Mouse (Mus musculus) small intestine, adult 2 months (tissue): ENCODE data around the gene Serinc4. TPM values are rescaled to one million over a fixed set of nuclear protein-coding genes. Genes with fewer than 3 reads are reported as not detected.

Experiments used
- H3K27ac ChIP-seq: fragments of 200-500 bp; 2 replicates; pipeline ENCODE4 v1.5.1; 2012; ENCODE audit warnings: low read depth, low read length, control low read depth, inconsistent platforms; ENCODE audit not compliant: insufficient read depth
- H3K27me3 ChIP-seq: fragments of 200-500 bp; 2 replicates; pipeline ENCODE4 v1.6.1; 2012; ENCODE audit warnings: mild to moderate bottlenecking, moderate library complexity, low read length, inconsistent platforms; ENCODE audit not compliant: control insufficient read depth, insufficient read depth
- H3K36me3 ChIP-seq: fragments of 200-500 bp; 2 replicates; pipeline ENCODE4 v1.6.1; 2012; ENCODE audit warnings: mild to moderate bottlenecking, low read length, control low read depth, inconsistent platforms; ENCODE audit not compliant: control insufficient read depth, insufficient read depth
- H3K4me1 ChIP-seq: fragments of 200-500 bp; 2 replicates; pipeline ENCODE4 v1.6.1; 2012; ENCODE audit warnings: low read length, inconsistent platforms, mixed read lengths; ENCODE audit not compliant: control insufficient read depth, insufficient read depth, insufficient read length
- H3K4me3 ChIP-seq: fragments of 200-500 bp; 2 replicates; pipeline ENCODE4 v1.5.1; 2012; ENCODE audit warnings: low read depth, mild to moderate bottlenecking, control low read depth, inconsistent platforms, low read length, moderate library complexity
- CTCF ChIP-seq: fragments of 200-500 bp; IDR thresholded peaks from 2 replicates; pipeline ENCODE4 v1.5.1; 2012; ENCODE audit warnings: low read depth, mild to moderate bottlenecking, control low read depth, inconsistent platforms, low read length, moderate library complexity, mixed read lengths; ENCODE audit not compliant: insufficient replicate concordance, insufficient read length; ENCODE audit errors: extremely low read depth
- POLR2A ChIP-seq: fragments of 200-500 bp; IDR thresholded peaks from 2 replicates; pipeline ENCODE4 v1.6.1; 2012; ENCODE audit warnings: low read depth, mild to moderate bottlenecking, control low read depth, inconsistent platforms, low read length, moderate library complexity
- WGBS: fragments of 180-500 bp; shearing (Covaris S2); methylation state at CpG from one replicate; pipeline ENCODE4 v1.1.7; 2018; 5-methylcytosine and 5-hydroxymethylcytosine counted together
- polyA plus RNA-seq: library from polyadenylated mRNA; depleted of rRNA; stranded (reverse); fragments of >200 nt; gene quantifications from 2 replicates; pipeline ENCODE4 v1.2.3, GENCODE M21; 2012; rRNA removed

Serinc4 gene
- polyA plus RNA-seq, 1 experiment, result 0.06 TPM

GRCm38 (mm10) chr2:121415103-121415502, 41.5 kb downstream of the Serinc4 start:
- H3K27ac ChIP-seq, result no peak overlapping the region
- no peak overlapping the region for H3K4me3 ChIP-seq
- H3K27me3 ChIP-seq, result no peaks in the 10 kb centered on the region
- no peaks in the 10 kb centered on the region; the same call in 1 of the 2 replicates for H3K4me1 ChIP-seq
- peaks cover 8% of the 10 kb centered on the region for H3K36me3 ChIP-seq
- TF ChIP-seq CTCF (no peak), POLR2A (no peak)
- 14% methylated on average over 3 of the region's 3 CpGs for WGBS

DNA sequence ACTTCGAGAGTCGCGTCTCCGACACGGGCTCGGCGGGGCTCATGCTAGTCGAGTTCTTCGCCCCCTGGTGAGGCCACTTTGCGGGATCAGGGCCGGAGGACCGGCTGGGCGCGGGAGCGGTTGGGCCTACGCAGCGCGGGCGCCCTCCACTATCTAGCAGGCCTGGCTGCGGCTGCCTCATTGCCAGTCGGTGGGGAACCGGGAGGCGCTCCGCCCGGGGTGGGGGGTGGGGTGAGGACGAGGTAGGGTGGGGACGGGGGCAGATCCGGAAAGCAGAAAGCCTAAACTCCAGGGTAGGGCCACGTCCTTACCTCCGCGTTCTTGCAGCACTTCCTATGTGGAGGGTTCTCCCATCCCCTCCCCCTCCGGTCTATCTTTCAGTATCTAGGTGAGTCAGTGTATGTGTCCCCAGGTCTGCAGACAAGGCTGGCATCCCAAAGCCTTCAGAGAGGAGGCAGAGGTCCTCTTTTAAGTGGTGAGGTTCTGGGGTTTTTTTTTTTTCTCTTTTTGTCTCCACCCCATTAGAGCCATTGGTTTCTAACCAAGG, 42.4 kb downstream of the Serinc4 start:
- Histone ChIP-seq H3K36me3 (peaks cover 6% of the 10 kb centered on the region), H3K27ac (peak overlapping the region; percentile 90), H3K4me1 (no peaks in the 10 kb centered on the region; the same call in 1 of the 2 replicates), H3K27me3 (no peaks in the 10 kb centered on the region), H3K4me3 (peak overlapping the region; percentile 89)
- TF ChIP-seq CTCF (no peak), POLR2A (no peak)
- under 1% methylated on average over 32 of the region's 32 CpGs for WGBS

GRCm38 (mm10) chr2:121413387-121414042, 43.1 kb downstream of the Serinc4 start, which contains the start of the genes Pdia3 and Catsper2:
Gene Pdia3 (plus strand): TSS chr2:121413775.
Gene Catsper2 (minus strand): TSS chr2:121413792.
- H3K27me3 ChIP-seq, result no peaks in the 10 kb centered on the region
- H3K4me1 ChIP-seq, result no peaks in the 10 kb centered on the region; the same call in 1 of the 2 replicates
- TF ChIP-seq CTCF (no peak), POLR2A (peak; percentile 97)
- peak within 1 kb of the TSS; percentile 90 for H3K27ac ChIP-seq
- peak within 1 kb of the TSS; percentile 89 for H3K4me3 ChIP-seq
- H3K36me3 ChIP-seq, result peaks cover 5% of the 10 kb centered on the region
- whole genome bisulfite sequencing, result 1% methylated on average over 68 of the region's 68 CpGs

GRCm38 (mm10) chr2:121412843-121413386, 43.7 kb downstream of the Serinc4 start:
- peak overlapping the region; percentile 89 for H3K4me3 ChIP-seq
- no peaks in the 10 kb centered on the region; the same call in 1 of the 2 replicates for H3K4me1 ChIP-seq
- H3K27ac ChIP-seq, result peak overlapping the region; percentile 79
- peaks cover 3% of the 10 kb centered on the region for H3K36me3 ChIP-seq
- H3K27me3 ChIP-seq, result no peaks in the 10 kb centered on the region
- TF ChIP-seq POLR2A (no peak), CTCF (no peak)
- WGBS, result 5% methylated on average over 4 of the region's 4 CpGs

DNA sequence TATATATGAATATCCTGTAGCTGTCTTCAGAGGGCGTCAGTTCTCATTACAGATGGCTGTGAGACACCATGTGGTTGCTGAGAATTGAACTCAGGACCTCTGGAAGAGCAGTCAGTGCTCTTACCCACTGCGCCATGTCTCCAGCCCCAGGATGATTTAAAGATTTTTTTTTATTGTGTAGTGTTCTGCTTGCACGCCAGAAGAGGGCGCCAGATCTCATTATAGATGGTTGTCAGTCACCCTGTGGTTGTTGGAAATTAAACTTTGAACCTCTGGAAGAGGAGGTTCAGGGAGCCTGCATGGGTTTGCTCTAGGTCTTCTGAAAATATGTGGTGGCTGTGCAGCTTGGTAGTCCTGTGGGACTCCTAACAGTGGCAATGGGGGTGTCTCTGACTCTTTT, 48.4 kb downstream of the Serinc4 start:
- Histone ChIP-seq H3K4me1 (no peaks in the 10 kb centered on the region), H3K27me3 (no peaks in the 10 kb centered on the region), H3K27ac (peak overlapping the region; percentile 43; the same call in 1 of the 2 replicates), H3K36me3 (no peaks in the 10 kb centered on the region), H3K4me3 (no peak overlapping the region)
- peak; percentile 35; the same call in 1 of the 2 replicates for TF ChIP-seq CTCF
- no peak for TF ChIP-seq POLR2A
- WGBS, result 33% methylated on average over 4 of the region's 4 CpGs

DNA sequence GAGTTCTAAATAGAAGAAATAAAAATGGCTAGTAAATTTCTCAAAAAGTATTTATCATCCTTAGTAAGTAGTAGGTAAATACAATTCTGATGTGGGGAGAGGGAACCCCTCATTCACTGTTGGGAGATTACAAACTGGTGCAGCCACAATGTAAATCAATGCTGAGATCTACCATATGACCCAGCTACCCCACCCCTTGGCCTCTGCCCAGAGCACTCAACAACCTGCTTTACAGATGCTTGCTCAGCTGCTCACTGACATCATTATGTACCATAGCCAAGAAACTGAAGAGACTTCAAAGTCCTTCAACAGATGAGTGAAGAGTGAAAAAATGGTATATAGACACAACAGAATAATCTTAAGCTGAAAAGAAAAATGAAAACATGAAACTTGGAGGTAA, 53.3 kb downstream of the Serinc4 start:
- Histone ChIP-seq H3K4me3 (no peak overlapping the region), H3K36me3 (no peaks in the 10 kb centered on the region), H3K27me3 (no peaks in the 10 kb centered on the region), H3K27ac (no peak overlapping the region), H3K4me1 (no peaks in the 10 kb centered on the region)
- TF ChIP-seq CTCF (no peak), POLR2A (no peak)

GRCm38 (mm10) chr2:121396624-121397023, 60.0 kb downstream of the Serinc4 start:
- no peaks in the 10 kb centered on the region for H3K27me3 ChIP-seq
- 19% methylated on average over 8 of the region's 8 CpGs for WGBS
- TF ChIP-seq CTCF (no peak), POLR2A (no peak)
- no peak overlapping the region for H3K4me3 ChIP-seq
- no peaks in the 10 kb centered on the region for H3K36me3 ChIP-seq
- no peak overlapping the region for H3K27ac ChIP-seq
- no peaks in the 10 kb centered on the region for H3K4me1 ChIP-seq

Other genes starting within 250 kb of the Serinc4 start
- 4.6 and 9.5 TPM in 2 replicates for gene Trp53bp1, start 185.4 kb downstream of the Serinc4 start, polyA plus RNA-seq
- 1.9 and 2.2 TPM in 2 replicates for gene Map1a, start 167.2 kb downstream of the Serinc4 start, polyA plus RNA-seq
- gene Ppip5k1, start 101.4 kb downstream of the Serinc4 start, polyA plus RNA-seq, result 19.8 and 47.0 TPM in 2 replicates
- gene Ckmt1, start 99.1 kb downstream of the Serinc4 start, polyA plus RNA-seq, result 1,046 and 2,297 TPM in 2 replicates
- 0.55 and 1.0 TPM in 2 replicates for gene Strc, start 69.6 kb downstream of the Serinc4 start, polyA plus RNA-seq
- 937 and 1,104 TPM in 2 replicates for gene Pdia3, start 43.0 kb downstream of the Serinc4 start, polyA plus RNA-seq
- 0.80 and 0.84 TPM in 2 replicates for gene Catsper2, start 43.0 kb downstream of the Serinc4 start, polyA plus RNA-seq
- 1.2 and 2.7 TPM in 2 replicates for gene Ell3, start 12.5 kb downstream of the Serinc4 start, polyA plus RNA-seq
- 475 and 539 TPM in 2 replicates for gene Serf2, start 7.6 kb downstream of the Serinc4 start, polyA plus RNA-seq
- 1.5 and 3.3 TPM in 2 replicates for gene Hypk, start 3.5 kb downstream of the Serinc4 start, polyA plus RNA-seq
- 0.51 and 0.66 TPM in 2 replicates for gene Mfap1b, start 17.3 kb upstream of the Serinc4 start, polyA plus RNA-seq
- 0.20 and 0.63 TPM in 2 replicates for gene Mfap1a, start 49.9 kb upstream of the Serinc4 start, polyA plus RNA-seq
- gene Wdr76, start 49.9 kb upstream of the Serinc4 start, polyA plus RNA-seq, result 0.47 and 1.6 TPM in 2 replicates